In genomic region chr5:38016945-38017344, GRCm38 (mm10) we compare ENCODE assay signal across 12 mouse cellular contexts.
"Had no signal": no experiment of that assay in that cellular context is flagged by ENCODE, and none has a peak within 500 bp of the region (broad histone marks: within the 10 kb centered on the region; RNA-seq: fewer than 3 reads in every experiment).

No protein-coding gene starts in this region.

- H3K4me2 ChIP-seq: kidney, embryonic 15.5 days; limb, embryonic 13.5 days; midbrain, embryonic 12.5 days had no signal

- DNase-seq: kidney, postnatal 25 days; layer of hippocampus, postnatal 36 days; left cerebral cortex, postnatal 4 days; lung, adult 18-20 months; right cerebral cortex, postnatal 25 days; spleen, adult 18-20 months; thymus, adult 18-20 months; thymus, postnatal 14 days had no signal

- H3K9ac ChIP-seq: kidney, embryonic 15.5 days; limb, embryonic 13.5 days; liver, embryonic 14.5 days; midbrain, embryonic 12.5 days had no signal

- H3K9me3 ChIP-seq: kidney, embryonic 15.5 days; limb, embryonic 13.5 days; midbrain, embryonic 12.5 days had no signal

- H3K4me3 ChIP-seq: kidney, embryonic 15.5 days; limb, embryonic 13.5 days; midbrain, embryonic 12.5 days had no signal

- H3K4me1 ChIP-seq: kidney, embryonic 15.5 days; limb, embryonic 13.5 days; midbrain, embryonic 12.5 days had no signal

- H3K36me3 ChIP-seq: kidney, embryonic 15.5 days; limb, embryonic 13.5 days; midbrain, embryonic 12.5 days had no signal

- H3K27ac ChIP-seq: kidney, embryonic 15.5 days; limb, embryonic 13.5 days; liver, embryonic 14.5 days; midbrain, embryonic 12.5 days had no signal

- H3K27me3 ChIP-seq: kidney, embryonic 15.5 days; limb, embryonic 13.5 days; midbrain, embryonic 12.5 days had no signal
